Comparison of ENCODE assay signal across 10 mouse cellular contexts in genomic region chr5:141852175-141852574, GRCm38 (mm10).
DNase-seq lines count a peak whose midpoint lies in the region; ATAC-seq and TF ChIP-seq lines count a peak whose summit lies in the region.
"Had no signal": no experiment of that assay in that cellular context is flagged by ENCODE, and none has a peak within 500 bp of the region (broad histone marks: within the 10 kb centered on the region; RNA-seq: fewer than 3 reads in every experiment).

No protein-coding gene starts in this region.

- no peak overlapping the region for H3K27ac ChIP-seq in limb, embryonic 13.5 days
- no peak overlapping the region for H3K27ac ChIP-seq in limb, embryonic 10.5 days
- no peak overlapping the region for H3K27ac ChIP-seq in embryonic facial prominence, embryonic 14.5 days (replicated peaks; ENCODE audit: low read depth, low read length)
- no peak overlapping the region for H3K27ac ChIP-seq in kidney, embryonic 16.5 days (ENCODE audit: low read length)
- H3K27ac ChIP-seq in small intestine, adult 2 months (ENCODE audit: insufficient read depth, low read depth, low read length) = peak overlapping the region; percentile 99
- no peak overlapping the region for H3K27ac ChIP-seq in forebrain, embryonic 12.5 days
- H3K27ac ChIP-seq: neural tube, embryonic 13.5 days had no signal

- intact Hi-C loops in left cerebral cortex, postnatal 36 days (cut with DNase I) = no loop called here

- ATAC-seq in limb, embryonic 13.5 days (ENCODE audit: low FRiP score, low read depth) = peak; percentile 73; the same call in 1 of the 2 replicates
- peak; percentile 84 for ATAC-seq in embryonic facial prominence, embryonic 14.5 days (ENCODE audit: low read depth)
- peak; percentile 87 for ATAC-seq in kidney, embryonic 16.5 days (ENCODE audit: low FRiP score, low TSS enrichment)
- no peak for ATAC-seq in forebrain, embryonic 12.5 days (ENCODE audit: low FRiP score)
- ATAC-seq in frontal cortex, adult (ENCODE audit: low TSS enrichment) = no peak

- H3K9me3 ChIP-seq in limb, embryonic 13.5 days = 0 out of 2 replicates have a peak, but pooled peaks cover 3% of the 10 kb centered on the region
- no peaks in the 10 kb centered on the region for H3K9me3 ChIP-seq in limb, embryonic 10.5 days (replicated peaks)
- no peaks in the 10 kb centered on the region for H3K9me3 ChIP-seq in embryonic facial prominence, embryonic 14.5 days (ENCODE audit: control insufficient read depth, low read length)
- H3K9me3 ChIP-seq in kidney, embryonic 16.5 days (ENCODE audit: low read length) = no peaks in the 10 kb centered on the region
- no peaks in the 10 kb centered on the region for H3K9me3 ChIP-seq in forebrain, embryonic 12.5 days
- H3K9me3 ChIP-seq: neural tube, embryonic 13.5 days had no signal

- WGBS in limb, embryonic 13.5 days = 33% methylated on average over 8 of the region's 8 CpGs
- WGBS in limb, embryonic 10.5 days = 52% methylated on average over 8 of the region's 8 CpGs
- 19% methylated on average over 8 of the region's 8 CpGs for WGBS in embryonic facial prominence, embryonic 14.5 days
- WGBS in kidney, embryonic 16.5 days = 12% methylated on average over 8 of the region's 8 CpGs
- 23% methylated on average over 8 of the region's 8 CpGs for WGBS in small intestine, adult 2 months
- WGBS in forebrain, embryonic 12.5 days = 50% methylated on average over 8 of the region's 8 CpGs

- TF ChIP-seq POLR2A in small intestine, adult 2 months (IDR thresholded peaks at IDR 0.05; ENCODE audit: low read depth, low read length) = peak; percentile 42; the same call in 1 of the 2 replicates

- no peak overlapping the region for H3K9ac ChIP-seq in limb, embryonic 13.5 days
- H3K9ac ChIP-seq in embryonic facial prominence, embryonic 14.5 days (ENCODE audit: low read depth, low read length) = no peak overlapping the region
- no peak overlapping the region for H3K9ac ChIP-seq in kidney, embryonic 16.5 days (replicated peaks; ENCODE audit: low read length)
- no peak overlapping the region for H3K9ac ChIP-seq in forebrain, embryonic 12.5 days
- H3K9ac ChIP-seq: neural tube, embryonic 13.5 days had no signal

- H3K4me3 ChIP-seq in limb, embryonic 13.5 days = no peak overlapping the region
- H3K4me3 ChIP-seq in limb, embryonic 10.5 days = no peak overlapping the region
- H3K4me3 ChIP-seq in embryonic facial prominence, embryonic 14.5 days (ENCODE audit: low read depth, low read length) = no peak overlapping the region
- H3K4me3 ChIP-seq in kidney, embryonic 16.5 days (ENCODE audit: low read length) = no peak overlapping the region
- H3K4me3 ChIP-seq in small intestine, adult 2 months (ENCODE audit: low read depth, low read length) = peak overlapping the region; percentile 25; the same call in 1 of the 2 replicates
- no peak overlapping the region for H3K4me3 ChIP-seq in forebrain, embryonic 12.5 days (replicated peaks)
- H3K4me3 ChIP-seq: neural tube, embryonic 13.5 days had no signal

- H3K27me3 ChIP-seq in limb, embryonic 13.5 days = no peaks in the 10 kb centered on the region
- no peaks in the 10 kb centered on the region for H3K27me3 ChIP-seq in limb, embryonic 10.5 days (ENCODE audit: low read depth, poor library complexity, severe bottlenecking)
- H3K27me3 ChIP-seq in embryonic facial prominence, embryonic 14.5 days (replicated peaks; ENCODE audit: control insufficient read depth, insufficient read depth, low read length) = no peaks in the 10 kb centered on the region
- H3K27me3 ChIP-seq in kidney, embryonic 16.5 days (ENCODE audit: insufficient read depth, low read length) = no peaks in the 10 kb centered on the region
- no peaks in the 10 kb centered on the region for H3K27me3 ChIP-seq in small intestine, adult 2 months (ENCODE audit: control insufficient read depth, insufficient read depth, low read length)
- peaks cover 4% of the 10 kb centered on the region; the same call in 1 of the 2 replicates for H3K27me3 ChIP-seq in forebrain, embryonic 12.5 days
- H3K27me3 ChIP-seq: neural tube, embryonic 13.5 days had no signal

- TF ChIP-seq CTCF in small intestine, adult 2 months (IDR thresholded peaks at IDR 0.05; ENCODE audit: extremely low read depth, insufficient read length, insufficient replicate concordance, low read depth, low read length) = no peak

- no peak overlapping the region for H3K4me2 ChIP-seq in limb, embryonic 13.5 days (replicated peaks)
- H3K4me2 ChIP-seq in embryonic facial prominence, embryonic 14.5 days (ENCODE audit: low read depth, low read length) = no peak overlapping the region
- H3K4me2 ChIP-seq in kidney, embryonic 16.5 days (replicated peaks; ENCODE audit: low read depth, low read length) = no peak overlapping the region
- H3K4me2 ChIP-seq in forebrain, embryonic 12.5 days = no peak overlapping the region
- H3K4me2 ChIP-seq: neural tube, embryonic 13.5 days had no signal

- H3K4me1 ChIP-seq in limb, embryonic 13.5 days = peaks cover 7% of the 10 kb centered on the region
- H3K4me1 ChIP-seq in limb, embryonic 10.5 days = peaks cover 4% of the 10 kb centered on the region; the same call in 1 of the 2 replicates
- H3K4me1 ChIP-seq in embryonic facial prominence, embryonic 14.5 days (ENCODE audit: control insufficient read depth, insufficient read depth, low read length) = 0 out of 2 replicates have a peak, but pooled peaks cover 3% of the 10 kb centered on the region
- peaks cover 22% of the 10 kb centered on the region for H3K4me1 ChIP-seq in kidney, embryonic 16.5 days (ENCODE audit: insufficient read depth, low read length)
- H3K4me1 ChIP-seq in small intestine, adult 2 months (ENCODE audit: control insufficient read depth, insufficient read depth, insufficient read length, low read length) = peaks cover 18% of the 10 kb centered on the region; the same call in 1 of the 2 replicates
- peaks cover 12% of the 10 kb centered on the region for H3K4me1 ChIP-seq in forebrain, embryonic 12.5 days

- H3K36me3 ChIP-seq in limb, embryonic 13.5 days = no peaks in the 10 kb centered on the region
- no peaks in the 10 kb centered on the region for H3K36me3 ChIP-seq in limb, embryonic 10.5 days
- H3K36me3 ChIP-seq in embryonic facial prominence, embryonic 14.5 days (ENCODE audit: control insufficient read depth, insufficient read depth, low read length) = no peaks in the 10 kb centered on the region
- no peaks in the 10 kb centered on the region for H3K36me3 ChIP-seq in kidney, embryonic 16.5 days (ENCODE audit: insufficient read depth, low read length)
- no peaks in the 10 kb centered on the region for H3K36me3 ChIP-seq in small intestine, adult 2 months (ENCODE audit: control insufficient read depth, insufficient read depth, low read length)
- no peaks in the 10 kb centered on the region for H3K36me3 ChIP-seq in forebrain, embryonic 12.5 days (replicated peaks)
- H3K36me3 ChIP-seq: neural tube, embryonic 13.5 days had no signal

- DNase-seq in limb, embryonic 10.5 days (ENCODE audit: low spot score) = no peak
- peak; percentile 89 for DNase-seq in embryonic facial prominence, embryonic 14.5 days (ENCODE audit: low spot score)
- DNase-seq in left cerebral cortex, postnatal 36 days (ENCODE audit: low spot score in 2 of 2) = no peak
- DNase-seq: cerebellum, postnatal 25 days had no signal

Comparison
In these comparisons a context has a peak if more than half of its experiments do, and no peak if none do; other contexts are left out.
1. ATAC-seq: peak in limb, embryonic 13.5 days (single experiment), embryonic facial prominence, embryonic 14.5 days (single experiment) and kidney, embryonic 16.5 days (single experiment); none in forebrain, embryonic 12.5 days (single experiment) and frontal cortex, adult (single experiment).